Mouse (Mus musculus) G1E (cell line): ENCODE data around the gene Tedc1. TPM values are rescaled to one million over a fixed set of nuclear protein-coding genes. Genes with fewer than 3 reads are reported as not detected.
A peak's percentile ranks its signal among the peaks of the same experiment; 100 is the strongest.
"Not testable (repeated sequence)": the region's sequence is repeated elsewhere in the genome, so short reads cannot be mapped to it uniquely, and the experiment has no call there.

ENCODE experiments used
- ATAC-seq: 2 replicates; pipeline ENCODE4 v1.8.0; 2016; ENCODE audit warnings: mild to moderate bottlenecking; ENCODE audit not compliant: insufficient number of reproducible peaks, poor library complexity, low FRiP score, severe bottlenecking; ENCODE audit errors: extremely low read depth
- DNase-seq: peaks from one replicate; pipeline ENCODE4 v3.0.0; 2012; ENCODE audit warnings: low spot score
- H3K27me3 ChIP-seq: 2 replicates; pipeline ENCODE4 v1.6.1; 2012; ENCODE audit warnings: mild to moderate bottlenecking, low read length, inconsistent platforms; ENCODE audit not compliant: insufficient read depth
- H3K36me3 ChIP-seq: replicated peaks from 2 replicates; pipeline ENCODE3; 2012; ENCODE audit warnings: mild to moderate bottlenecking, inconsistent platforms
- H3K4me1 ChIP-seq: 2 replicates; pipeline ENCODE4 v1.6.1; 2012; ENCODE audit warnings: low read depth, low read length, inconsistent platforms, mixed read lengths; ENCODE audit not compliant: insufficient read depth
- H3K4me3 ChIP-seq: 2 replicates; pipeline ENCODE4 v1.5.1; 2012; ENCODE audit warnings: low read depth, mild to moderate bottlenecking, inconsistent platforms, low read length, moderate library complexity, mixed read lengths
- H3K9me3 ChIP-seq: replicated peaks from 2 replicates; pipeline ENCODE4 v1.6.1; 2012; ENCODE audit warnings: inconsistent platforms
- CTCF ChIP-seq: IDR thresholded peaks from 2 replicates; pipeline ENCODE4 v1.5.1; 2012; ENCODE audit warnings: low read depth, low read length, inconsistent platforms, mixed read lengths
- GATA1 ChIP-seq: IDR thresholded peaks from 2 replicates; pipeline ENCODE4 v1.6.1; 2012; ENCODE audit warnings: borderline replicate concordance, low read length, inconsistent platforms, mixed read lengths
- GATA2 ChIP-seq: IDR thresholded peaks from 2 replicates; pipeline ENCODE4 v1.6.1; 2012; ENCODE audit warnings: low read depth, low read length, inconsistent platforms, borderline replicate concordance
- POLR2AphosphoS5 ChIP-seq: IDR thresholded peaks from 2 replicates; pipeline ENCODE4 v1.6.1; 2012; ENCODE audit warnings: low read depth, low read length, inconsistent platforms; ENCODE audit not compliant: insufficient replicate concordance
- TAL1 ChIP-seq: conservative IDR thresholded peaks from 2 replicates; pipeline ENCODE4 v1.6.1; 2012; ENCODE audit warnings: low read depth, low read length, inconsistent platforms, mixed read lengths
- polyA plus RNA-seq: library from polyadenylated mRNA; stranded (reverse); fragments of >175 nt; gene quantifications from 2 replicates; pipeline ENCODE4 v1.2.3, GENCODE M21; 2012
- total RNA-seq, 2 experiments: library from RNA; stranded (forward) in 1 of 2; stranded (reverse) in 1 of 2; fragments of 200-1000 nt in 1 of 2; fragments of >200 nt in 1 of 2; fragmentation: Nextera tagmentation in 1 of 2; gene quantifications; 2 replicates each; pipeline ENCODE4 v1.2.3; 2014 to 2017

The Tedc1 gene
- total and polyA plus RNA-seq, 3 experiments = 8.4 to 35.1 (median 9.3) TPM

DNA sequence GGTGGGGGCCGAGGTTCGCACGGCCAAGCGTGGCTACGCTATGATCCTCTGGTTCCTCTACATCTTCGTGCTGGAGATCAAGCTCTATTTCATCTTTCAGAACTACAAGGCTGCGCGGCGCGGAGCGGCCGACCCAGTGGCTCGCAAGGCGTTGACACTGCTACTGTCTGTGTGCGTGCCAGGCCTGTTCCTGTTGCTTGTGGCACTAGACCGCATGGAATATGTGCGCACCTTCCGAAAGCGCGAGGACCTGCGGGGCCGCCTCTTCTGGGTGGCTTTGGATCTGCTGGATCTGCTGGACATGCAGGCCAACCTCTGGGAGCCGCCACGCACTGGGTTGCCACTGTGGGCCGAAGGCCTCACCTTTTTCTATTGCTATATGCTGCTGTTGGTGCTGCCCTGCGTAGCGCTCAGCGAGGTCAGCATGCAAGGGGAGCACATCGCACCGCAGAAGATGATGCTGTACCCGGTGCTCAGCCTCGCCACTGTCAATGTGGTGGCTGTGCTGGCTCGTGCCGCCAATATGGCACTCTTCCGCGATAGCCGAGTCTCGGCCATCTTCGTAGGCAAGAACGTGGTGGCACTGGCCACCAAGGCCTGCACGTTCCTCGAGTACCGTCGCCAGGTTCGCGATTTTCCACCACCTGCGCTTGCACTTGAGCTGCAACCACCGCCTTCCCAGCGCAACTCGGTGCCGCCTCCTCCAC, 32.3 kb downstream of the Tedc1 start:
- Histone ChIP-seq H3K36me3 (no peaks in the 10 kb centered on the region), H3K9me3 (peaks cover 38% of the 10 kb centered on the region), H3K4me3 (peak overlapping the region; percentile 22; the same call in 1 of the 2 replicates), H3K27me3 (peaks cover 13% of the 10 kb centered on the region; the same call in 1 of the 2 replicates), H3K4me1 (no peaks in the 10 kb centered on the region)
- ATAC-seq (no peak), DNase-seq (no peak)
- no peak for TF ChIP-seq CTCF
- no peak for TF ChIP-seq POLR2AphosphoS5
- TF ChIP-seq GATA2 = no peak

DNA sequence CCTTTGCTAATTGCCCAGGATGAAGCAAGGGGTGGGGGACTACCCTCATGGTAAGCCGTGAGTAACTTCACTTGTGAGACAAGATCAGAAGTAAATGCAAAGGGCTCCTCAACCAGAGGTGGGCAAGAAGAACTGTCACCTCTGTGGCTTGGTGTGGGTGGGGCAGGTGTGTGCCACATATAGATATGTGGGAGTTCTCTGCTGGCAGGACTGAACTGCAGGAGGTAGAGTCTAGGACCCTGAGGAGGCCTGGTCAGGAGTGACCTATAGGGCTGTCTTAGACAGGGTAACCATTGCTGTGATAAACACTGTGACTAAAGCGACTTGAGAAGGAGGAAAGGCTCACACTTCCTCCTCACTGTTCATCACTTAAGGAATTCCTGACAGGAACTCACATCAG, 37.2 kb downstream of the Tedc1 start:
- Histone ChIP-seq H3K27me3 (peaks cover 8% of the 10 kb centered on the region; the same call in 1 of the 2 replicates), H3K36me3 (no peaks in the 10 kb centered on the region), H3K4me1 (no peaks in the 10 kb centered on the region), H3K9me3 (peaks cover 9% of the 10 kb centered on the region), H3K4me3 (no peak overlapping the region)
- TF ChIP-seq GATA1 = no peak
- DNase-seq (no peak), ATAC-seq (0 out of 2 replicates have a peak, but pooled peaks have one; percentile 8)

DNA sequence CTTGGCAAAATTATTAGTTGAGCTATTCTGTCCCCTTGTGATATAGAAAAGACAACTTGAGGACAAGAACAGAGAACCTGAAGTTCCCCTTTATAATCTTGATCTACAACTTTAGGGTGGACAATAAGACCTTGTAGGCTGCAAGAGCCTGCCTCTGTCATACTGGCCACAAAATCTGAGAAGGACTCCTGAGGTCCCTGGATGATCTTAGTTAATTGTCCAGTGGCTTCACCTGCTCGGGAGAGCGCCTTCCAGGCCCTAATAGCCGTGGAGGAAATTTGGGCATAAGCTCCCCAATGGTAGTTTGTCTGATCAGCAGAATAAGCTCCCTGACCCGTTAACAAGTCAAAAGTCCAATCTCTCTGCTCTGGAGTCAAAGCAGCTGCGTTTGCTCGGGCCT, 42.9 kb downstream of the Tedc1 start:
- not testable (repeated sequence) for H3K36me3 ChIP-seq, H3K27me3 ChIP-seq, H3K9me3 ChIP-seq, H3K4me1 ChIP-seq, H3K4me3 ChIP-seq, DNase-seq, ATAC-seq

DNA sequence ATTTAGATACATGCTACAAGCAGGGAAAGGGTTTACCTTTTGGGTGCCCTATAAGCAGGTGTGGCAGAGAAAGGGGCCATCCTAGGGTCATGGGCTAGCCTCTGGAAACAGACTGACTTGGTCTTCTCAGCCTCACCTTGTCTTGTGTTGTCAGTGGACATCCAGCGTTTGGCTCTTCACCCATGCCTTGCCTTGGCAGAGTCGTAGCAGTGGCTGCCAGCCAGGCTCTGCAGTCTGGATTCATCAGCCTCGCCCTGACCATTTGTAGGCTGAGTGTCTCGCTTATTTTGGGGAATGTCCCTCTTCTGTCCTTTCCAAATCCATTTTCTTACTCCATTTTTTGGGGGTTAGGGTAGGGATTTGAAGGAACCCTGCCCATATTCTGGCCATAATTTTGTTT, 45.1 kb downstream of the Tedc1 start:
- no peak for TF ChIP-seq GATA1
- no peak for TF ChIP-seq POLR2AphosphoS5
- TF ChIP-seq TAL1 = no peak
- TF ChIP-seq GATA2 = no peak
- no peak for TF ChIP-seq CTCF
- H3K27me3 ChIP-seq = no peaks in the 10 kb centered on the region; the same call in 1 of the 2 replicates
- no peaks in the 10 kb centered on the region for H3K4me1 ChIP-seq
- H3K4me3 ChIP-seq = no peak overlapping the region
- DNase-seq (no peak), ATAC-seq (no peak)
- no peaks in the 10 kb centered on the region for H3K36me3 ChIP-seq
- peaks cover 5% of the 10 kb centered on the region for H3K9me3 ChIP-seq

DNA sequence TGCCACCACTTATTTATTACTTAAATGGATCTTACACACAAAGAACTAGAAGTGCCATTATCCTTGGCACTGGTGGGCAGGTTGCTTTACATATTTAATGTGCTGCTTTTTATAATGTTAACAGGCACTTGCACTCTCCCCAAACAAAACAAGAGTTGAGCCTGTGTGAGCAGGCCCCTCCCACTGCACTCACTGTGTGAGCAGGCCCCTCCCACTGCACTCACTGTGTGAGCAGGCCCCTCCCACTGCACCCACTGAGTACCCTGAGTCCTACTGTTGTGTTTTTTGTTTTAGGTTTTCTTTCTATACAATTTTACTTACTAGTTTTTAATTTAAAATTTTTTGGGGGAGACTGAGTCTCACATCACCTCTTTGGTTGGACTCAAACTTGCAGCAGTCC, 45.8 kb downstream of the Tedc1 start:
- Histone ChIP-seq H3K27me3 (no peaks in the 10 kb centered on the region; the same call in 1 of the 2 replicates), H3K9me3 (peaks cover 5% of the 10 kb centered on the region), H3K4me3 (no peak overlapping the region), H3K4me1 (no peaks in the 10 kb centered on the region), H3K36me3 (no peaks in the 10 kb centered on the region)
- no peak for TF ChIP-seq GATA2
- TF ChIP-seq POLR2AphosphoS5 = no peak
- peak; percentile 70 for ATAC-seq
- DNase-seq = no peak

DNA sequence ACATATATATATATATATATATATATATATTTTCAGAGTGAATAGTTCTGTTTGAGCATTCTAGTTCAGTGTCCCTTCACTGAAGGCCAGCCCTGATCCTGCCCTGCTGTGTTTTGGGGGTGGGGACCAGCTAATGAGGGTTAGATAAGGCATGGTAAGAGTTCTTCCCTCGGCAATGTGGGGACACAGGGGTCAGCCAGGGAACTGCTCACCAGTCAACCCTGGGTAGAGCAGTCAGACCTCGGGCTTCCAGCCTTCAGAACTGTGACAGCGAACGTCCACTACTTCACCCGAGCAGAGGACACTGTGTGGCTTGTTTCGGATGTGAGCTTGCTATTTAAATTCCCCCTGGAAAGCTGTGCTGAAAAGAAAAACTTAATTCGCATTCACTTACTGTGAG, 47.3 kb downstream of the Tedc1 start:
- no peak for TF ChIP-seq GATA1
- no peak for TF ChIP-seq POLR2AphosphoS5
- TF ChIP-seq TAL1 = no peak
- no peak for TF ChIP-seq GATA2
- no peak for TF ChIP-seq CTCF
- Histone ChIP-seq H3K36me3 (no peaks in the 10 kb centered on the region), H3K27me3 (no peaks in the 10 kb centered on the region; the same call in 1 of the 2 replicates), H3K9me3 (peaks cover 5% of the 10 kb centered on the region), H3K4me3 (no peak overlapping the region), H3K4me1 (no peaks in the 10 kb centered on the region)
- ATAC-seq = no peak
- no peak for DNase-seq

DNA sequence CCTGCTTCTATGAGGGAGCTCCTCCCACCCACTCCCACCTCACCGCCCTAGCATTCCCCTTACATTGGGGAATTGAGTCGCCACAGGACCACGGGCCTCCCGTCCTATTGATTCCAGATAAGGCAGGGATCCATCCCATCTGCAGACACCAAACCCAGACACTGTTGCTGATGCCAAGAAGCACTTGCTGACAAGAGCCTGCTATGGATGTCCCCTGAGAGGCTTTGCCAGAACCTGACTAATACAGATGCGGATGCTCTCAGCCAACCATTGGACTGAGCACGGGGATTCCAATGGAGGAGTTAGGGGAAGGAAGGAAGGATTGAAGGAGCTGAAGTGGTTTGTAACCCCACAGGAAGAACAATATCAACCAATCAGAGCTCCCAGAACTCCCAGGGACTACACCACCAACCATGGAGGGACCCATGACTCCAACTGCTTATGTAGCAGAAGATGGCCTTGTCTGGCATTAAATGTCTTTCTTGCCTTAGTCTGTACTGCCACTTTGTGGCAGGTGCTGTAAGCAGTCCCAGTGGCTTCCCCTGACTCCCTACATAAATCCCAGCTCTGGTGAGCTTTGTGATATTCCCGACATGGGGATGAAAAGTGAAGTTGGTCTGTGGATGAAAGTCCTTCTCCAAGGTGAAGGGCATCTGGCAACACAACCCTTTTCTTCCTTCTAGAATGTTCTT, 49.2 kb downstream of the Tedc1 start:
- no peak for ATAC-seq
- H3K4me3 ChIP-seq = no peak overlapping the region
- H3K4me1 ChIP-seq = no peaks in the 10 kb centered on the region
- H3K9me3 ChIP-seq = peaks cover 5% of the 10 kb centered on the region
- DNase-seq = no peak
- no peak for TF ChIP-seq GATA1
- no peak for TF ChIP-seq CTCF
- TF ChIP-seq GATA2 = no peak
- no peak for TF ChIP-seq TAL1
- no peak for TF ChIP-seq POLR2AphosphoS5
- no peaks in the 10 kb centered on the region; the same call in 1 of the 2 replicates for H3K27me3 ChIP-seq
- no peaks in the 10 kb centered on the region for H3K36me3 ChIP-seq
